Mouse (Mus musculus) kidney, postnatal 25 days (tissue): ENCODE measurements around the gene Zfp951.
"Not testable (repeated sequence)": the region's sequence is repeated elsewhere in the genome, so short reads cannot be mapped to it uniquely, and the experiment has no call there.

Source experiments
- DNase-seq, 2 experiments: peaks; one replicate each; pipeline ENCODE4 v3.0.0; 2021; ENCODE audit warnings: mixed read lengths in 2 of 2

Zfp951 gene

GRCm38 (mm10) chr5:104859962-104860525, at the start of gene Zfp951:
Gene Zfp951, minus strand, starts transcription at chr5:104860070.
- peak; percentile 52 to 54 for DNase-seq

GRCm38 (mm10) chr5:104906556-104906955, 46.7 kb upstream of the Zfp951 start:
- DNase-seq = not testable (repeated sequence)

- DNase-seq = not testable (repeated sequence)
These were observed 567 bp downstream of the Zfp951 start for GRCm38 (mm10) chr5:104859045-104859961.

- DNase-seq = not testable (repeated sequence)
These were observed 5.3 kb downstream of the Zfp951 start for GRCm38 (mm10) chr5:104854546-104854945.

GRCm38 (mm10) chr5:104833330-104833729, 26.5 kb downstream of the Zfp951 start:
- no peak for DNase-seq

GRCm38 (mm10) chr5:104829611-104830010, 30.3 kb downstream of the Zfp951 start:
- DNase-seq = no peak

- DNase-seq = not testable (repeated sequence)
These were observed 89.7 kb downstream of the Zfp951 start for GRCm38 (mm10) chr5:104770138-104770537.
